Mouse (Mus musculus) lung, embryonic 14.5 days (tissue): Measurements from ENCODE around the gene Ppm1j. TPM values are rescaled to one million over a fixed set of nuclear protein-coding genes. Genes with fewer than 3 reads are reported as not detected.
A peak's percentile ranks its signal among the peaks of the same experiment; 100 is the strongest.

Experiments
- ATAC-seq: fragments of 200-750 bp; cut with Nextera tagmentation; 2 replicates; pipeline ENCODE4 v1.8.0; 2017; ENCODE audit warnings: mild to moderate bottlenecking, moderate TSS enrichment, moderate library complexity; ENCODE audit not compliant: insufficient read depth
- DNase-seq: peaks from one replicate; pipeline ENCODE4 v3.0.0-alpha.2; 2015
- H3K27ac ChIP-seq: fragments of 300-500 bp; sonication (generic); 2 replicates; pipeline ENCODE4 v1.5.1; 2014; ENCODE audit warnings: low read depth, mild to moderate bottlenecking, moderate library complexity
- H3K27me3 ChIP-seq: fragments of 300-500 bp; sonication (generic); 2 replicates; pipeline ENCODE4 v1.6.1; 2014; ENCODE audit warnings: low read length, control low read depth; ENCODE audit not compliant: insufficient read depth
- H3K36me3 ChIP-seq: fragments of 300-500 bp; sonication (generic); 2 replicates; pipeline ENCODE4 v1.6.1; 2014; ENCODE audit warnings: control low read depth; ENCODE audit not compliant: insufficient read depth
- H3K4me1 ChIP-seq: fragments of 300-500 bp; sonication (generic); 2 replicates; pipeline ENCODE4 v1.6.1; 2014; ENCODE audit warnings: antibody characterized with exemption, control low read depth; ENCODE audit not compliant: insufficient read depth
- H3K4me2 ChIP-seq: fragments of 300-500 bp; sonication (generic); 2 replicates; pipeline ENCODE4 v1.6.1; 2014; ENCODE audit warnings: mild to moderate bottlenecking
- H3K4me3 ChIP-seq: fragments of 300-500 bp; sonication (generic); 2 replicates; pipeline ENCODE4 v1.5.1; 2014; ENCODE audit warnings: low read depth, low read length
- H3K9ac ChIP-seq: fragments of 300-500 bp; sonication (generic); 2 replicates; pipeline ENCODE4 v1.6.1; 2014
- H3K9me3 ChIP-seq: fragments of 300-500 bp; sonication (generic); 2 replicates; pipeline ENCODE4 v1.6.1; 2016; ENCODE audit warnings: low read depth, low read length, control low read depth
- CTCF ChIP-seq: IDR thresholded peaks from 2 replicates; pipeline ENCODE4 v1.5.1; 2016; ENCODE audit warnings: antibody characterized with exemption, low read depth
- WGBS: fragments of 180-500 bp; shearing (Covaris S2); extraction: QIAGEN DNeasy Blood & Tissue Kit; methylation state at CpG from one replicate; pipeline ENCODE4 v1.1.7; 2014; 5-methylcytosine and 5-hydroxymethylcytosine counted together
- polyA plus RNA-seq: library from polyadenylated mRNA; unstranded; fragments of >200 nt; fragmentation: Nextera tagmentation; extraction: Ambion mirVana; gene quantifications from 2 replicates; pipeline ENCODE4 v1.2.1, GENCODE M21; 2014

Gene Ppm1j
- polyA plus RNA-seq, 1 experiment from 2014 or later: 3.7 TPM

DNA sequence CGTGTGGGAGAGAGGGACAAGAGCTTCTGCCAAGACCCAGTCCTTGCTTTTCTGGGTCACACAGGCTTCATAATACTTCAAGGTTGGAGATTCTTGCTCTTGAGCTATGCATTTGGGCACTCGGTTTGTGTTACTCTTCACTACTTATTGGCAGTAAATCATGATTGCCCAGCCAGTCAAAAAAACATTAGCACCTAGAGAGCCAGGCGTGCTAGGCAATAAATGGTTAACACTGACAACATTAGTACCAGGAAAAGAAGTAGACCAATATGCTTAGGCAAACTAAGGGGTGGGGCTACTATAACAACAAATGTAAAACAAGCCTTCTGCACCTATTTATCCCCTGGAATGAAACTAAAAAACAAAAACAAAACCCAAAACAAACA lies 37.9 kb downstream of the Ppm1j start:
- no peak for TF ChIP-seq CTCF
- peak overlapping the region; percentile 95 for H3K9ac ChIP-seq
- H3K4me1 ChIP-seq: peaks cover 14% of the 10 kb centered on the region; the same call in 1 of the 2 replicates
- ATAC-seq: no peak
- H3K36me3 ChIP-seq: peaks cover 21% of the 10 kb centered on the region; the same call in 1 of the 2 replicates
- DNase-seq: no peak
- no peaks in the 10 kb centered on the region for H3K9me3 ChIP-seq
- H3K4me2 ChIP-seq: peak overlapping the region; percentile 67
- H3K27me3 ChIP-seq: no peaks in the 10 kb centered on the region
- 5% methylated on average over 3 of the region's 3 CpGs for WGBS
- H3K27ac ChIP-seq: peak overlapping the region; percentile 98
- H3K4me3 ChIP-seq: peak overlapping the region; percentile 89

DNA sequence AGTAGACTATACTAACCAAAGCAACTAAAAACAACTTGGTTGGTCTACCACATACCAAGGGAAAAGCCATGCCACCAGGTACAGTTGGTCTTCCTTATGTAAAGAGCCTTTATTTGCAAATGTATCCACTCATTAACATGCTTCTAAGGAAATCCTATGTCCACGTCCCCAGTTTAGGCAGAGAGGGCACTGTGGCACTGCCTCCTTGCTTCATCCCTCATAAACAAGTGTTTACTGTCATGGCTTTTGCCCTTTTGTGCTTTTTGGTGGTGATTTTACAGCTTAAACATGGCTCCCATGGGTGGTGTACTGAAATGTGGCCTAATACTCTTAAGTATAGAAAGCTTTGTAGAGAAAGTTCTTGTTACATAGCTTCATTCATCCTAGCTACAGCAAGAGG lies 39.6 kb downstream of the Ppm1j start:
- H3K4me1 ChIP-seq: peaks cover 12% of the 10 kb centered on the region; the same call in 1 of the 2 replicates
- no peak for TF ChIP-seq CTCF
- H3K27me3 ChIP-seq: no peaks in the 10 kb centered on the region
- no peak overlapping the region for H3K27ac ChIP-seq
- no peak overlapping the region for H3K4me2 ChIP-seq
- no peak for ATAC-seq
- H3K9me3 ChIP-seq: no peaks in the 10 kb centered on the region
- H3K9ac ChIP-seq: no peak overlapping the region
- no peak overlapping the region for H3K4me3 ChIP-seq
- no peak for DNase-seq
- peaks cover 26% of the 10 kb centered on the region for H3K36me3 ChIP-seq
- WGBS: 50% methylated on average over 1 of the region's 1 CpGs

- H3K4me3 ChIP-seq: no peak overlapping the region
- H3K36me3 ChIP-seq: peaks cover 42% of the 10 kb centered on the region
- TF ChIP-seq CTCF: no peak
- peaks cover 5% of the 10 kb centered on the region; the same call in 1 of the 2 replicates for H3K4me1 ChIP-seq
- H3K9me3 ChIP-seq: no peaks in the 10 kb centered on the region
- H3K27me3 ChIP-seq: no peaks in the 10 kb centered on the region
- no peak overlapping the region for H3K27ac ChIP-seq
- H3K9ac ChIP-seq: no peak overlapping the region
- no peak overlapping the region for H3K4me2 ChIP-seq
- 70% methylated on average over 3 of the region's 3 CpGs for WGBS
- no peak for ATAC-seq
- DNase-seq: no peak
These were observed 41.6 kb downstream of the Ppm1j start for GRCm38 (mm10) chr3:104822413-104822812.

Other genes with a start within 250 kb of the Ppm1j start
- 31.0 and 33.4 TPM in 2 replicates for gene Slc16a1, start 142.4 kb upstream of the Ppm1j start, polyA plus RNA-seq
- gene Fam19a3, start 784 bp downstream of the Ppm1j start, polyA plus RNA-seq: 0.07 TPM in 1 of 2 replicates, not detected in the other
- 142 and 145 TPM in 2 replicates for gene Rhoc, start 7.3 kb downstream of the Ppm1j start, polyA plus RNA-seq
- 51.0 and 53.9 TPM in 2 replicates for gene Mov10, start 37.5 kb downstream of the Ppm1j start, polyA plus RNA-seq
- gene St7l, start 82.9 kb downstream of the Ppm1j start, polyA plus RNA-seq: 33.2 and 36.2 TPM in 2 replicates
- gene Capza1, start 83.4 kb downstream of the Ppm1j start, polyA plus RNA-seq: 233 and 236 TPM in 2 replicates
- gene Wnt2b, start 180.9 kb downstream of the Ppm1j start, polyA plus RNA-seq: 2.8 and 3.4 TPM in 2 replicates